Mouse (Mus musculus): ENCODE data around the gene S100z.

DNA sequence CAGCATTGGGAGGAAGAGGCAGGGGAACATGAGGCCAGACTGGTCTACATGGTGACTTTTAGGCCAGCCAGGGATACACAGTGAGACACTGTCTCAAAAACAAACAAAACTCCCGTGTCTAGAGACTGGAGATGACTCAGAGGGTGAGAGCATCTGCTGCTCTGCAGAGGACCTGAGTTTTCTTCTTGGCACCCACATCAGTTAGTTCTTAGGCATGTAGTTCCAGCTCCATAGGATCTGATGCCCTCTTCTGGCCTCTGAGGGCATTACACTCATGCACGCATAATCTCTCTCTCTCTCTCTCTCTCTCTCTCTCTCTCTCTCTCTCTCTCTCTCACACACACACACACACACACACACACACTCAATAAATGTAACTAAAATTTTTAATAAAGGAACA, 7.6 kb downstream of the S100z start:
- TF ChIP-seq CTCF (IDR thresholded peaks at IDR 0.05; ENCODE audit: low read depth, low read length) (peak; percentile 48; the same call in 1 of the 2 replicates), GATA1 (IDR thresholded peaks at IDR 0.05; ENCODE audit: borderline replicate concordance, low read length) (no peak), TAL1 (conservative IDR thresholded peaks at IDR 0.05; ENCODE audit: low read depth, low read length) (no peak), POLR2AphosphoS5 (IDR thresholded peaks at IDR 0.05; ENCODE audit: insufficient replicate concordance, low read depth, low read length) (no peak)

All from G1E (cell line).